Mouse (Mus musculus) MN1 (cell line): ENCODE results near the gene 2310033P09Rik.

Experiments
- DNase-seq: peaks from one replicate; pipeline ENCODE4 v3.0.0-alpha.2; 2016; ENCODE audit warnings: low spot score

Gene 2310033P09Rik

DNA sequence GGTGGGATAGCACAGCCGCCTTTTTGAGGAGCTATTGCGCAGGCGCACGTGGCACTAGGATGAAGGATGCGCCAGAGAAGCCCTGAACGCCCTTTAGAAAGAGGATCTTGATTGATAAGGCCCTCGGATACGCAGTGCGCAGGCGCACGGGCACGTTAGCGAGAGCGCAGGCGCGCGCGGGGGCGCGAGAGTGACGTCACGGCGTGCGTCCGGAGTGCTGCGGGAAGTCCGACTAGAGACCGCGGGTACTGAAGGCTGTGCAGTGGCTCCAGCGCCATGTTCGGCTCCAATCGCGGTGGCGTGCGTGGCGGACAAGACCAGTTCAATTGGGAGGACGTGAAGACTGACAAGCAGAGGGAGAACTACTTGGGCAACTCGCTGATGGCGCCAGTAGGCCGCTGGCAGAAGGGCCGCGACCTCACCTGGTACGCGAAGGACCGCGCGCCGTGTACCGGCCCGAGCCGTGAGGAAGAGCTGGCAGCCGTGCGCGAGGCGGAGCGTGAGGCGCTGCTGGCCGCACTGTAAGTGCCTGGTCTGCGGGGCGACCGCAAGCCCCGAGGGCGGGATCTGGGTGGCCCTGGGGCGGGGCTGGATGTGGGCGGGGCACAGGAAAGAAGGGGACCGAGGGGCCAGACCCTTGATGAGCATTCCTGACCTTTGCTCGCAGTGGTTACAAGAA, at the start of gene 2310033P09Rik:
2310033P09Rik (plus strand) TSS at position 169 of the 679 bp plus-strand sequence.
- DNase-seq = peak; percentile 91

DNA sequence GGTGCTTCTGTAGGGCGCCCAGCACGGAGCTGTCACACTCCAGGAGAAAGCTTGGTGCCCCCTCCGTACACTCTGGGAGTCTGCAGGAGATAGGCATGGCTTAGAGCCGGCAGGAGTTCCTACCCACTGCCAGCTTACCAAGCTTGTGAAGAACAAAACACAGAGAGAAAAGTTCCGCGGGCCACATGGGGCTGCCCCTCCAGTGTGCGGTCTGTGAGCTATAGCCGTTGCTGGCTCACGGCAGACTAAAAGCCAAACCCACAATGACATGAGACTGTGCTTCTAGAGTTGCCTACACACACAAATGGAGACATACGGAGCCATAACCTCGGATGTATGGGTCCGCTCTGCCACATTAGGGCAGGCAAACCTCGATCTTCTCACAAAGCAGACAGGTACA, 49.0 kb upstream of the 2310033P09Rik start:
- no peak for DNase-seq

DNA sequence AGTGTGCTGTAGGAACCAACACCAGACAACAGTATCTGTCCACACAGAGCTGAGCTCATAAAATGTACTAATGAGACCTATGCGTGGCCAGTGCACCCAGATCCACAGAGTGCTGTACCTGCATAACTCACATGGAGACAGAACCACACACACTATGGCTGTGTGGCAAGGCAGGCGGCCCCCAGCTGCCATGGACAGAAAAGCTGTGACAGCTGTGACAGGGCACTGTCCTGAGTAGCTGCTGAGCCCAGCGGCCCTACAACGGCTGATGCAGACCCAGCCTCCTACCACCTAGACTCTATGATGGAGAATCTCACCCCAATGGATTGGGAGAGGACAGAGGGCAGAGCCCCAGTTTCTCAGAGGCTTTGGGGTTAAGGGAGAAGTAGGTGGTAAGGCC, 48.6 kb upstream of the 2310033P09Rik start:
- no peak for DNase-seq

DNA sequence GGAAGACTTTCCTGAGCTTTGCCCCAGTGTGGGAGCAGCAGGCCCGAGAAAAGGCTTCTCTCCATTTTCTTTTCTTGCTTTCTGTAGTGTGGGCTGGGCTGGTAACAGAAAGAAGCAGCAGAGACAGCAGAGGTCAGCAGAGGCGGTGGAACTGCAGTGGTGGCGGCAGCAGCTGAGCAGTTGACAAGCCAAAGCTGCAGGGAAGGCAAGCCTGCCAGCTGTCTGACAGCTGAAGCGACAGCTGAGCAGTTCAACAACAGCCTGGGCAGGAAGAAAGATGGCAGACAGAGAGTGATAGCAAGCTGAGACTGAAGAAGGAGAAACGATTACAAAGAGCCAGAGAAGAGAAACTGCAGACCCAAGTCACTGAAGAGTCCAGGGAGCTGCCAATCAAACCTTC, 46.7 kb upstream of the 2310033P09Rik start:
- no peak for DNase-seq

DNA sequence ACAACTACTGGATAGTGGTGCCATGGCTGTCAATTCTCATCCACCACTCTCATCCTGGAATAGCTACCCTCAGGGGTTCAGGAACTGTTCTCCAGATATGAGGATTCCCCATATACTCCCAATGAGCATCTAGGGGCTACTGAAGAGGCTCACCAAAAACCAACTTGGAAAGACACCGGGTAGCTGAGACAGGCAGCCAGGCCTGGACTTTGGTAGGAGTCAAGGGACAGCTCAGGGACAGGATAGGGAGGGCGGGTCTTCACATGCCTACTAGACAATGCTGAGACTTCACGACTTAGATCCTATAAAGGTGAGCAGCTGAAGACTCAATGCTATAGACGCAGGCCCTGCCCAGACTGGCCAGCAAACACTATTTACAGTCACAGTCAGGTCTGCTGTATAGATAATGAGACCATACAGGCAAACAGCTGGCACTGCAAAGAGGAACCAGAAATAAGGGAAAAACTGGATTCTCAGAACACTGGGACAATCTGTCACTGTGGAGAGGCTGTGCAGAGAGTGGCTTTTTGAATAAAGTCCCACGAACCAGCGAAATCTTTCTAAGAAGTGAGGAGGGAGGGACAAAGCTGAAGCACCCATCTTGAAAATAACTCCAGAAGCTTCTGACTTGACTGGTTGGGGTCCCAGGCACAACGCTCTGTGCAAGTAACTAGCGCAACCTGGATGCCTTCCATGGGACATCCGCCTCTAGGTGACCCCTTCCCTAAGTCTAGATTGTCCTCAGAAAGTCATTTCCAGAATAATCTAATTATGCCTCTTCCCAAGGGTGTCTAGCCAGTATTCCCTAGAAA, 45.5 kb upstream of the 2310033P09Rik start:
- DNase-seq = no peak

DNA sequence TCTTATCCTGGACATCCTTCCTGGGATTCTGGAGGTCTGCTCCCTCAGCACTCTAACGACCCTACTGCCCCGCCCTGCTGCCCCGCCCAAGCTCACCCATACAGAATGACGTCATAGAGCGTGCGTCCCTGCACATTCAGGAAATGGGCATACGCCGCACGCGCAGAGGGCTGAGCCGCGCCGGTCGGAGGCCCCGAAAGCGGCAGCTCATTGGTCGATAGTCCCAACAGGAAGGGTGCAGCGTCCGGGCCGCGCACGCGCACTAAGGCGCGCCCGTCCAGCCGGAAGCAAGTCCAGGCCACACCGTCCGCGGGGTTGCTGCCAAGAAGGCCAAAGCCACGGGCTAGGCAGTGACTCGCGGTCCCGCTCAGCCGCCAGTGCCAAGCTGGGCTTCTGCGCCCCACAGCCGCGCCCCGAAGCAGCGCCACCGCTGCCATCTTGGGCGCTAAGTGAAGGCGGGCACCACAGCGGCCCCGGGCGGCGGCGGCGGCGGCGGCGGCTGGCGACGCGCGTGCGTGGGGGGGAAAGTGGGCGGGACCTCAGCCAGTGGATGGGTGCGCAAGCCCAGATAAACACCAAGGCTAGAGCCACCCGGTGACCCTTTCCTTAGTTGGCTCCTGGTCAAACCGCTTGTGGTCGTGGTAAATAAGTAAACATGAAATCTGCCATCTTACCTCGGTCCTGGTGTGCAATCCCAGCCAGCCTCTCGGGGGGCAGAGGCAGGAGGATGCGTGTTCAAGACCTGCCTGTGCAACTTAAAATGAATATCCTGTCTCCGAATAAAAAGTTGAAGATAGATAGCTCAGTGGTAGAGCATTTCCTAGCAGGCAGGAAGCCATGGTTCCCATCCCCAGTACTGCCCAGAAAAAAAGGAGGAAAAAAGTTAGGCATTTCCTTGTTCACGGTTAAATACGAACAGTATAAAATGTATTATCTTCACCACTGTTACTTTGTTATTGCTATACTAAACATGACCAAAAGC, 44.6 kb upstream of the 2310033P09Rik start, which contains the start of gene Iba57:
Iba57 (minus strand) TSS at position 485 of the 982 bp plus-strand sequence.
- peak; percentile 100 for DNase-seq

DNA sequence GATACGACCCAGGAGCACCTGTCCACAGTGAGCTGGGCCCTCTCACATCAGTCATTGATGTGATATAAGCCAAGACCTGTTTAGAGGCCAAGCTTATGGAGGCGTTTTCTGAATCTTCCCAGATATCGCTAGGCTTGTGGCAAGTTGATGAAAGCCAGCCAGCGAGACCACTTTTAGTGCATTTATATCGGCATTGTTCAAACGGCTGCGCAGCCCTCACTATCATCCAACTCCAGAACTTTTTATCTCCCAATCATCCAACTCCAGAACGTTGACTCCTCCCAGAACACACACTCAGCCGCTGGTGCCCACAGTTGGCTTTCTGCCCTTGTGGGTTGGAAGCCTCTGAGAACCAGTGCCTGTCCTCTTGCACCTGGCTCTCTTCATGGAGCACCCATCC, 43.7 kb upstream of the 2310033P09Rik start:
- peak; percentile 26 for DNase-seq

DNA sequence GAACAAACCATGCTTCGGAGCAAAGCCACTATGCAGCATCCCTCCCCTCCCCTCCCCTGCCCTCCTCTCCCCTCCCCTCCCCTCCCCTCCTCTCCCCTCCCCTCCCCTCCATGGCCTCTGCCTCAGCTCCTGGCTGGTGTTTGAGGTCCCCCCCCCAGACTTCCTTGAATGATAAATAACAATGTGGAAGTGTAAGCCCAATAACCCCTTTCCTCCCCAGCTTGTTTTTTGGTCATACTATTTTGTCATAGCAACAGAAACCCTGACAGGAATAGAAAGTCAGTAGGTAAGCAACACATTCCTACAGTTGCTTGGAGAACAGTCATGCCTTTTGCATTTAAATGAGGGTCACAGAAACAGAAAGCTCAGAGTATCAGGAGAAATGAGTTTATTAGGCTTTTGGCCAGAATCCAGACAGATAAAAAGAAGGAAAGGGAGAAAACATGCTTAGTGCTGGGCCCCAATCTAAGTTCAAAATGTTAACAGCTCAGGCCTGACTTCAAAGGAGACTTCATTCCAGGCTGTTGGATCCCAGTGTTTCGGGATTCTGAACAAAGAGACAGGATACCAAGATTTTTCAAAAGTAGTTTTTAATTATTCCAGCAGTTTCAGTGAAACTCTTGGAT, 42.4 kb upstream of the 2310033P09Rik start:
- DNase-seq = peak; percentile 59

DNA sequence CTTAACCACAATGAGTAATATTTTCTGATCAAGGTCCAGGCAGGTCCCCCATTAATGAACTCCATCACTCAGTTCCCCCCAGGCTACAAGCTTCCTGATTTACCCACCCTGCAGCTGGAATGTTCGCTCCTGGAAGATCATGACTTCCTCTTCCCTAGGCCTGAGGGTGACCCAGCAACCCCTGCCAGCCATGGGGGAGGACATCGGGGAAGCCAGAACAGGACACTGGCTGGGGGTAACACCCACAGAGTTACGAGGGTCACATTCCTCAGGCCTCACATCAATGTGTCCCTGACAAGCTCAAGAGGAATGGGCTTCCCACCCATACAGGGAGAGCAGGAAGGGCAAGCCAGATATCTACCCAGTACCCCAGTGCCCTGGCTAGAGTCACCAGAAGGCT, 38.3 kb upstream of the 2310033P09Rik start:
- no peak for DNase-seq

DNA sequence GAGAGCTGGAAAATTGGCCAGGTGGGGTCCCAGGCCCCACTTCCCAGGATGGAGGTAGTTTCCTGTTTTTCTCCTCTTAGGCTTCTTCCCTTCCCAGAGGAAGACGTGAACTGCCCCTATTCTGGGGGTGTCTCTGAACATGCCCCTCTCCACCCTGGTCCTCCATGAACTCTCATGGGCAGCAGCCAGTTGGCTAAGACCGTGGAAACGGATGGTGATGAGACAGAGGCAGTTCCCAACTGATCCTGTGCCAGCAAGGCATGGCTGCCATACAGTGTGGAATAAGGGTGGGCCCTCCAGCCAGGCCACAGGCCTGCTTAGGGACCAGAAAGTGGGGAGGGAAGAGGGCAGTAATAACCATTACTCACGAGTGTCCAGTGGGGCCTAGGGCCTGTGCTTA, 37.6 kb upstream of the 2310033P09Rik start:
- DNase-seq = no peak

DNA sequence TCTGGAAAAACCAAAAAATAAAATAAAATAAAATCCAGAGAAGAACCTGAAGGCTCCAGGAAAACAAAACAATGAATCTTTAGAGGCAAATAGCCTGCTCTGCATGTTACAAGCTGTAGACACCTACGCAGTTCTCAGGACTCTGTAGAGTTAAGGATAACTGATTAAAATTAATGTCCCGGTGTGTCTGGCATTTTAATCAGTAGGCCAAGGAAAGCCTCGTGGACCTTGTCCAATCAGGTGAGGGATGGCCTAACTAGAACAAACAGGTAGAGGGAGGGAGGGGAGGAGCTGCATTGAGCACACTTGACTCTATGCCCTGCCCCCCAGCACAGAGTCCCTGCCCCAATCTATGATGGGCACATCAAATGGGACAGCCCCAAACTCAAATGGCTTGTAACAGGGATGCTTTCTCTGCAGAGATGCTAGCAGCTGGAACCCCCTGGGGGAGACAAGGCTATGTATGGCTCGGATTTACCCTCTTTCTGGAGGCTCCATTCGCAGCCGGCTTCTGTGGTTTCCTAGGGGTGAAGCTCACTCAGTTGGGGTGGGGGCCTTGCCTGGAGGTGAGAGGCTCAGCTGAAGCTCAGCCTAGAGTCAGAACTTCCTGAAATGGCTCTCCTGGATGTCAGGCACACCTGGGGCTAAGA, 33.8 kb upstream of the 2310033P09Rik start:
- DNase-seq = no peak

DNA sequence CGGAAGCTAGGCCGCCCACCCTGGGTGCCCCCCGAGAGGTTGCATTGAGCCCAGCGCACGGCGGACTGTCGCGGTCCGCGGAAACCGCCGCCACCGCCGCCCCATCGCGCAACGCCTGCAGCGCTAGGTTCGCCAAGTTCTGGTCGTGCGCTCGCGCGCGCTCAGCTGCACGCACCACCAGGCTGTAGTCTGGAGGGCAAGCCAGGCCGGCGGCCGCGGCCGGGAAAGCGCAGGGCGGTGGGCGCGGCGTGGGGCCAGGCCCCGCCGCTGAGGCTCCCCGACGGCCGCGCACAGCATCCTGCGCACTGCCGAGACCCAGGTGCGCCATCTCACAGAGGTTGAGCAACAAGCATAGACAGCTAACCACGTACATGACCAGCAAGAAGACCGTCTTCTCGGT, 31.6 kb upstream of the 2310033P09Rik start:
- DNase-seq = no peak

DNA sequence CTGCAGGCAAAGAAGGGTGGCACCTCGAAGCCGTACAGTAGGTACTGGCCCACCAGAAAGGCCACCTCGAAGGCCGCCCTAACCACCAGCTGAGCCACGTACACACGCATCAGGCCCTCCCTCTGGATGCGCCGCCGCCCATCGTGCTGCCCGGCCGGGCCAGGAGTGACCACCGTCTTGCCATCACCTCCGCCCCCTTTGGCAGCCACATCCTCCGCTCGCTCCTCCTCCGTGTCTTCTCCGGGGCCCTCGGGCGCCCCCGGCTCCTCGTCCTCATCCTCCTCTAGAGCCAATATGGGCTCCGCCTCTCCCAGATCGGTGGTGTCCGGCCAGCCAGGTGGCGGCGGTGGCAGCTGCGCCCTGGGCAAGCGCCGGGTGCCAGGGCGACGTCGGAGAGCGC, 31.2 kb upstream of the 2310033P09Rik start:
- DNase-seq = no peak

DNA sequence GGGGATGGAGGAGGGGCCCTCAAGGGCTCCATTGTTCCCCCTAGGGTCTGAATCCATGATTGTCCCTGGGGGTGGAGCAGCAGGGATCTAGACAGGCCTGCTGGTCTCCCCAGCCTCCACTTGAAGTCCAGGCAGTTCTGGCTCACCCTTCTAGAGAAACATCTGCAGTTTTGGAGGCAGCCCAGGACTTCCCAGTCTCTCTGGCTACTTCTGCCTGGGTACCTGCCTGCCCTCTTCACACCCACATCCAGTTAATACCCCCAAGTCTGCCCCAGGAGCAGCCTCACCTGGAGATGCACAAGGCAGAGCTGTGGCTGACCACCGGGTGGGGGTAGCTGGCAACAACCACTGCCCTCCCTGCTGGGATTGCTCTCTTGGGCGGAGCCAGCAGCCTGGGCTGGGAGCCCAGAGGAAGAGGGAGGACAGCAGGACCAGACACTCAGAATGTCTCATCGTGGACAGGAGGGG, 25.2 kb upstream of the 2310033P09Rik start, which contains the start of gene Gjc2:
Gjc2 (minus strand) TSS at position 350 of the 468 bp plus-strand sequence.
- DNase-seq = peak; percentile 60

DNA sequence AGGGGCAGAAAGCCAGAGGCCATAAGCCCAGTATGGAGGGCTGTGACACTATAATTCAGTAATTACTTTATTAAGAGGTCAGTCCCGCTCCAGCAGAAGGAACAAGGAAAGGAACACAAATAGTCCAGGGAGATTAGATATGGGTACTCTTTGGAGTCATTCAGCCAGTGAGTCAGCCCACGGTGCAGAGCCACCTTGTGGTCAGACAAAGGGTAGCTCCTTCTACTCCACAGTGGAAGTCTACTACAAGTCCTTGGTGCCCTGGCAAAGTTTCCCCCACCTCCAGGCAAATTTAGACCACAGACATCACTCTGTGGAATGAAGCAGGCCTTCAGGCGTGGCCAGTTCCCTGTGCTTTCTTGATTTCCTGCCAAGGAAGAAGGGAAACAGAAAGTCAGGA, 24.3 kb upstream of the 2310033P09Rik start:
- peak; percentile 85 for DNase-seq

DNA sequence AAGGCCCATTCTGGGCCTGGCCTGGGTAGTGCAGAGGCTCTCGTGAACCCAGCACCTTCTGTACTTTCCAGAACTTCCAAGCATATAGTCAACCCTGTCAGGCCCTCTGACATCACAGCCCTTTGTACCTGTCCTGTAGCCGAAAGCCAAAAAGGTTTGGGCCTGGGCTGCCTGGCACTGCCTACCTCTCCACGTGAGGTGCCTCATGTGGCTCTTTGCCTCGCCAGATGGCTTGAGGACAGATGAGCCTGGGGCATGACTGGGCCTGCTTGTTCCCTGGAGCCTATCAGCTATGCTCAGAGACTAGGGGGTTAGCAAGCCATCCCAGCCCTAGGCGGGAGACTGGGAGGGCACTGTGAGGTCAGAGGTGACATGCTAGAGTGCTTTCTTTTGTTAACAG, 22.6 kb upstream of the 2310033P09Rik start:
- DNase-seq = no peak

DNA sequence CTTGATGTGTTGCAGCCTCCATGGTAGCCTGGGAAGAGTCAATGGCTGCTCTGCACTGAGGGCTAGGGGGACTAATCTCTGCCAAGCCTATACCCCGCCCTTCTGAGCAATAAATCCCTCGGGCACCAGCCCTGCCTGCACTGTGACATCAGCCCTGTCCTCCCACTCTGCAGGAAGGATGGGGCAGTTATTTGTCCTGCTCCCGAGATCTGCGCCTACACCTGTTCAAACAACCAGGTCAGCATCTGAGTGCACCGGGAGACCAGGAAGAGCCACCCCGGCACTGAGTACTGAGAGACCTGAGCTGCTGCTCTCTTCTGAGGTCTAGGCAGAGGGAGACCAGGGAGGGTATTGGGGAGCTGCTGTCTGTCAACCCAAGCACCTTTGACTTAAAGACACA, 20.4 kb upstream of the 2310033P09Rik start:
- DNase-seq = peak; percentile 51

DNA sequence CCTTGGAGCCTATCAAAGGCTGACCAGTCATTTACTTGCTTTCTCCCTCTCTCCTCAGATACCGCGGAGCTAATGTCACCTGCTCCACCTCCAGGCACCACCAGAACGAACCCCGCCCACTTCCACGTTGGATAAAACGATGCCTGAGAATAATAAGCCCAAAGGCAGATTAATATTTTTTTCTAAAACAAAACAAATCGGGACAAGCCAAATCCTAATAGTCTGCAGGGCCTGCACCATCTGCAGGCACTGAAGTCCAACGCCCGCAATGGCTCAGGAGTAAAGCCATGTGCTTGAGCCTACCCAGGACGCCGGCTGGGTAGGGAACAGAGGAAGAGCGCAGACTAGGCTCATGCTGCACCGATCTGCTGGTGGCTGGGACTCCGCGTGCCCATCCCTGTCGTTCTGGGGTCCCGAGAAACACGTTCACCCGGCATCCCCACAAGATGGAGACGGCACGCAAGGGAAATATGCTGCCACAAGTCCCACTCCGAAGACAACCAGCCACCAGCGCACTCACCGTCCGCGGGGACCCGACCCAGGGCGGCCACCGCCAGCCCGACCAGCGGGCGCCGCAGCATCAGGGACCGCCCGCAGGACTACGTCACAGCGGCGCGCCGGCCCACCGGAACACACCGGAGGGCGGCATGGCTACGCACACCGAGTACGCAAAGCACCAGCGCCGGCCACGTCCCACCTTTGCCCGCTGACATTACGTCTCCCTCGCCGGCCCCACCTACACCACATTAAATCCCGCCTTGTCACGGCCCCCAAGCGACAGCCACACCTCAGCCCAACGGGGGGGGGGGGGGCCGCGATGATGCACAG, 16.7 kb upstream of the 2310033P09Rik start:
- DNase-seq = peak; percentile 96

DNA sequence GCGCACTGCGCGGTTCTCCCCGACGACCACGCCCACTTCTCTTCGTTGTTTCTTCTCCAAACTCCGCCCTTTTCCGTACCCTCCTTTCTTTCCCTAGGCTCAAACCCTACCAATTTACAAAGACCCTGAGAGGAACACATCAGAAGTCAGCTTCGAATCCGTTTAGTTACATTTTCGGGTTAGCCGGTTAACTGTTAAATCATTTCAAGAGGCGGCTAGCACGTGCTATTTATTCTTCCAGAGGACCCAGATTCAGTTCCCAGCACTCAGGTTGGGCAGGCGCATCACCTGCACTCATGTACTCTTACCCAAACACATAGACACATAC, 16.1 kb upstream of the 2310033P09Rik start, which contains the start of gene Guk1:
Guk1 (minus strand) TSS at position 154 of the 328 bp plus-strand sequence.
- no peak for DNase-seq

DNA sequence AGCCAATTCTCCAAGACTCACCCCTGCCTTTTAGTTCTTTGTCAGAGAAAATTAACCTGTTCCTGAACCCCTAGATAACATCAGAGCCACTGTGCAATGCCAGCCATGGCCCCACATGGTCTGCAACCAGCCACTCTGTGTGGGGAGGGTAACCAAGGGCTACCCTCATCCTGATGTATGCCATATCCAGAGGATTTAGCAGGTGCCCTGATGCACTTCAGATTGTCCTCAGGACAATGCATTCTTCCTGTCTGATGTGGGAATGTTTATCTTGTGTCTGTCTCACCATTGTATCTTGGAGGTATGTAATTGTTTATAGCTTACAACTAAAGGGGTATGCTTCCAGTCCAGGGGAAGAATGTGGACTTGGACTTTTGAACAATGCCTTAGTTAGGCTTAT, 11.9 kb upstream of the 2310033P09Rik start:
- no peak for DNase-seq
